Mouse (Mus musculus) gastrocnemius, adult 8-10 months (tissue): Measurements from ENCODE around the gene Cntnap4. TPM values are rescaled to one million over a fixed set of nuclear protein-coding genes. Genes with fewer than 3 reads are reported as not detected.
A peak's percentile ranks its signal among the peaks of the same experiment; 100 is the strongest.
"Not testable (repeated sequence)": the region's sequence is repeated elsewhere in the genome, so short reads cannot be mapped to it uniquely, and the experiment has no call there.

Experiments used
- DNase-seq, 2 experiments: peaks; one replicate each; pipeline ENCODE4 v3.0.0; 2022; ENCODE audit warnings: low spot score in 2 of 2
- total RNA-seq, 4 experiments: library from RNA; stranded (reverse); gene quantifications; 2 replicates each; pipeline ENCODE4 v1.2.4; 2022

Cntnap4 gene
- total RNA-seq, 4 experiments from 2014 or later: 0.07 to 0.10 TPM; not detected in 2

- no peak for DNase-seq
These were observed 155.1 kb downstream of the Cntnap4 start for GRCm38 (mm10) chr8:112724918-112725317.

DNA sequence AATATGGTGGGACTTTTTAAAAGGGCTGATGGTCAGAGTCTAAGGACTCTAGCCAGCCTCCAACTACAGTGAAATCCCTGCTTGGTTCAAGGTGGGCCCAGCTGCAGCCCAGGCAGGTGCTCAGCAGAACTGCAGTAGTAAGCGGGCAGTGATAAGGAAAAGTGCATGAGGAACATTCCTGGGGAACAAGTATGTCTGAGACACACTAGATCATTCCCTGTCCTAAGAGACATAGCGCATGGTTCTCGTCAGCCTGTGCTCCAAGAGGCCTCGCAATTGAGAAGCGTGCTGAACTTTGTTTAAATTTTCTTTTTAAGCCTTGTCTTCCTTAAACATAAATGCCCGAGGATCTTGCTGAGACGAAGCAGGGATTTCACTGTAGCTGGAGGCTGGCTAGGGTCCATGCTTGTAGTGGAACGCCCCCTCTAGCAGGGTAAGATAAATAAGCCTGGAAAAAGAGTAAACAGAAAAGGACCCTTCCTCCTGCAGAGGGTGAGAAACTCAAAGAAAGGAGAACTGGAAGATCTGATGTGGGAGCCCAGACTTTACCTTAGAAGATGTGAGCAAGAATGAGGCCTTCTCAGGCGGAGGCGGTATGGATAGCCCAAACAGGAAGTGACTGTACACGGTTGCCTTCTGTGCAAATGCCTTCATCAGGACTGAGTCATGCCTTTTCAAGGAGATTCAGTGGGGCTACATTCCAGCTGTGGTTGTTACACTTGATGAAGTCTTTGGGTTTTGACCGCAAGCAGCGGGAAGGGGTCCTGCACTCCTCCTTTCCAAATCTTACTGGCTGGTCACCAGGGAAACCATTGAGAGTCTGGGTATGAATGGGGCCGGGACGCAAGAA, 161.0 kb downstream of the Cntnap4 start:
- no peak for DNase-seq

DNA sequence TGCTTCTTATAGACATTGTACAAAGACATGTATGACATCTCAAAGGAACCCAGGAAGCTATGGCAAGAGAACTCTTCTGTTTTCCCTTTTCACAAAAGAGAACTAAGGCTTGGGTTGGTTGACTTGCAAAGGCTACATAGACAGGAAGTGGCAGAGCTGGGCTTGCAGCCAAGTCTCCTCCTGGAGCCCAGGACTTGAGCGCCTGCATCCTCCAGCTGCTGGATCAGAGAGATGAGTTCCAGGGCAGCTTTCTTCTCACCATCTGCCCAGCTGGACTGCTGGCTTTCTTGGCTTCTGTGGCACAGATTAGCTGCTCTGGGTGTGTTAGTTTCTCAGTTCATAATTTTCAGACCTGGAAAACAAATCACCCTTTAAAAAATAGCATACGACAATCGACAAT, 165.7 kb downstream of the Cntnap4 start:
- no peak for DNase-seq

DNA sequence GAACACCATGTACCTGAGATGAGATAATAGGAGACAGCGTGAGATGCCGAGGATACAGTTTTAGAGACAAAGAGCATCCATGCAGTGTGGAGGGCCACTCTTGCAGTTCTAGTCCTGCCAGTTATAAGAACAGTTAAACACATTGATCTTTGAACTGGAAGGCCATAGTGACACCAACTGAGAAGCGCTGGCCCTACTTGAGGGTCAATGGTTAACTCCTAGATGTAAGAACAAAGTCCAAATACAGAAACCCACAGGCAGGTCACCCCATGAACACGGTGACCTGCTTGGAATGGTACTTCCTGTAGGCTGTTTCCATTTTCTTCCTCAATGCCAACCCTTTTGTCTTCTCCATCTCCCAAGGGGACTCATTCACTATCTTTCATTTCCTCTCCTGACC, 173.5 kb downstream of the Cntnap4 start:
- no peak for DNase-seq

GRCm38 (mm10) chr8:112747296-112747695, 177.5 kb downstream of the Cntnap4 start:
- DNase-seq: no peak

- no peak for DNase-seq
These were observed 185.3 kb downstream of the Cntnap4 start for GRCm38 (mm10) chr8:112755171-112755570.

GRCm38 (mm10) chr8:112803058-112803457, 233.2 kb downstream of the Cntnap4 start:
- no peak for DNase-seq

DNA sequence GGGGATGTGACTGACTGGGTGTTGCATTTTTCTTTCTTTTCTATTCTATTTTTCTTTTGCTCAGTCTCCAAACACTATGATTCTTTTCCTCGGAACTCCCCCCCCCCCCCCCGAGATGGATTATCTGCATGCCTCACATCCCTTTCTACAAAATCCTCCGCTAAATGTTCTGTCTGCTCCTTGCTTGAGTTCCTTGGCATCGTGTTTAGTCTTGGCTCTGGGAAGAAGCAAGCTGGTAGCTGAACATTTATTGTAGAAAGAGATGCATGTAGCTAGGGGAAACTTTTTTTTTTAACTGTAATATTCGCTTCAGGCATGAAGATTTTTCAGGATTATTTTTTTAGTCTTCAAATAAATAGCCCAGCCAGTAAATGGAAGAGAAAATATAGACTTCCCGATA, 239.5 kb downstream of the Cntnap4 start:
- DNase-seq: no peak

- DNase-seq: no peak
These were observed 271.2 kb downstream of the Cntnap4 start for GRCm38 (mm10) chr8:112841057-112841456.

DNA sequence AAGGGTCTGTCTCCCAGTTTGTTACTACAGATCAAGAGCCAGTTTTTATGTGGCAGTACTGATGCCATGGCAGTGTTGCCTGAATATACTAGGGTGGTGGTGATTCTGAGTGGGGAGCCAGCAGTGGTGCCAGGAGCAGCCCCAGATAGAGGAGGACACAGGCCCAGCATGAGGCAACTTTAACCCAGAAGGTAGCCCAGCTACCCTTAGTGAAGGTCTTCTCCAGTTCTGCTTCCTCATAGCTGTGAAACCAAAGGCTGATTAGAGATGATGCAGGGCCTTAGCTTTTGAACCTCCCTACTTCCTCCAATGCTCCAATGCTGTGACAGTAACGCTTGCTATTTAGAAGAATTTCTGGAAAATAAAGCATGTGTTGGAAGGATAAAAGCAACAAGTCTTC, 279.7 kb downstream of the Cntnap4 start:
- DNase-seq: not testable (repeated sequence)

DNA sequence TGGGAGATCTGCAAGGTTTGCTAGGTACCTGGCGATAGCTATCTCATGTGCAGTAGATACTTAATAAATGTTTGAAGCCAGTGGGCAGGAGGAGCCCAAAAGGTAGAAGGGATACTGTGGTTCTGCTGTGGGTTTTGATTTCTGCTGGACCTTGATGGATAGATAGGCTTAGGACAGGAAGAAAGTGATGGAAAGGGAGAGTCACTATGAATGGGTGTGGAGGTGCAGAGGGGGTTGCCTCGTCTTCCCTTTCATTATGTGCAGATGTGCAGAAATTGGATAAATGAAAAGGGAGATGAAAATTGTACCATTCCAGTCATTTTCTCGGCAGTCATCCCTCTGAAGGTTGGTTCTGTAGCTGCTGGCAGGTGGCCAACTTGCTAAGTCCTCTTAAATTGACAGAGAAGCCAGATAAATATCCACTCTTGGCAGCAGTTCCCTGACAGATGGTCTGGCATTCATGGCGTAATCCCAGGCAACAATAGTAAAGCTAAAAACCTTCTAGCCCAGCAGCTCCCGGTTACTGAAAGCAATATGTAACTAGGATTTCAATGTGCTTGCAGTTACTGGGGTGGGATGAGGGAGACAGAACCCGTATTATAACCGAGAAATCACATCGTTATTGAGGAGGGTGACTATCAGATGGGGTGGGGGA, 336.7 kb downstream of the Cntnap4 start:
- peak in 1 of 2 experiments; percentile 15 for DNase-seq

DNA sequence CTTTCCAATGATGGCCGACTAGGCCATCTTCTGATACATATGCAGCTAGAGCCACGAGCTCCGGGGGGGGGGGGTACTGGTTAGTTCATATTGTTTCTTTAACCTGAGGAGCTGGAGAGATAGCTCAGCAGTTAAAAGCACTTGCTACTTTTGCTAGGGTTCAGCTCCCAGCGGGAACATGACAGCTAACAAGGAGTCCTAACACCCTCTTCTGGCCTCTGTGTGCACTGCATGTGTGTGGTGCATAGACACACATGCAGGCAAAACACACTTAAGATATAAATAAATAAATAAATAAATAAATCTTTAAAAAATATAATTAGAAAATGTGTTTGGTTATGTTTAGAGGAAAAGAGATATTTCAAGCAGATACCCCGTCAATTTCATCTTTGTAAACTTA, 339.7 kb downstream of the Cntnap4 start:
- DNase-seq: no peak

DNA sequence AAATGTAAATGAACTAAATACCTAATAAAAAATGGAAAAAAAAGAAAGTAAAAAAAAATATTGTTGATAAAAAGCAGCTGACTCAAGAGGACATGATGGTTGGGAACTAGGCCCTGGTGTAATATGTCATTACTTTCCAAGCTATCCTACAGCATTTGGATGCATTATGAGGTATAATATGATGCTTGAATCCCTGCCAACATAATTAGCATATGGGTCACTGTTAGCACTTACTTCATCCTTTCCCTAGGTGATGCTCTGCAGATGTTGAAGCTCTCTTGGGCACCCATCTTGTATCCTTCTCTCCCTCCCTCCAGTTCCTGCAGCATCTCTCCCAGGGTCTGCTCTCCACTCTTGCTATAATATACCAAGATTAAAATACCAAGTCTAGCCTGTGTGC, 341.6 kb downstream of the Cntnap4 start:
- DNase-seq: no peak

DNA sequence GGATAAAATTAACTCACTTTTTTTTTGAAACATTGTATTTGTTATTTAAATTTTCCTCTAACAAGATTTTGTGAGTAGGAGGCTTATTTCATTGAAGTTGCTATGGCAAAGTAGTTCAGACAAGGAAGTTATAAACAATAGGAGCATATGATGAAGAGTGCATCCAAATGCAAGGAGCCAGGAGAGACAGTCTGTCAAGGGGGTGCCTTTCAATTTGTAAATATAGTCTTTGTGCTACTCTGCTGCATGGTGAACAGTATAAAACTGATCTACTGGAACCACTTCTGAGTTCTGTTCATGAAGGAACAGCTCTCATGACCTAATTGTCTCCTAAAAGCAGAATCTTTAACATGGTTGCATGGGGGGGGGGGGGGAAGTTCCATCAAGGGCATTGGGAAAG, 352.3 kb downstream of the Cntnap4 start:
- no peak for DNase-seq

DNA sequence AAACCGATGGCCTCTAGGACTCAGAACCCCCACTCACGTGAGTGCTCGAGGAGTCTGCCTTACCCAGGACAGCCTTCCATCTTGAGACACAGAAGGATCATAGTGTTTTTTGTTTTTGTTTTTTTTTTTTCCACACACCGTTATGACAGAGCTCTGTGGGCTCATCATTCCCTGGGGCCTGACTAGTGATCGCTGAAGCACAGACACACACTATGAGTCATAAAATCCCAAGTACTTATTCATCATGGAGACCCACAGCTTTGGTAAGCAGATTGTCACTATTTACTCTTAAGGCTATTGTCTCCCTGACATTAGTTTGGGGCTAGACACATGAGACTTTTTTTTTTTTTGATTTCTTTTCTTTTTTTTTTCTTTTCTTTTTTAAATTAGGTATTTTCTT, 352.9 kb downstream of the Cntnap4 start:
- DNase-seq: no peak
